Mouse (Mus musculus) mouse trophoblast stem cell (cell line): Measurements from ENCODE around the gene Tmem217.

ENCODE experiments used
- in situ Hi-C, 2 experiments: fragments of 300-500 bp; cut with MseI, MboI; formaldehyde crosslinking; loops; 2 replicates in 1 of 2; 3 replicates in 1 of 2; pipeline ENCODE4 v1.15.1; 2025

The Tmem217 gene

GRCm38 (mm10) chr17:29549543-29550428 is 2.4 kb downstream of the Tmem217 start, which contains the start of the genes Gm17657 and Tbc1d22b:
Gene Gm17657, minus strand, starts transcription at chr17:29549638.
Gene Tbc1d22b, plus strand, starts transcription at chr17:29549785.
- in situ Hi-C loops = no loop called here

- in situ Hi-C loops = no loop called here
These were observed 3.2 kb downstream of the Tmem217 start for GRCm38 (mm10) chr17:29548994-29549393.

- in situ Hi-C loops = no loop called here
These were observed 3.7 kb downstream of the Tmem217 start for GRCm38 (mm10) chr17:29548494-29548893.

DNA sequence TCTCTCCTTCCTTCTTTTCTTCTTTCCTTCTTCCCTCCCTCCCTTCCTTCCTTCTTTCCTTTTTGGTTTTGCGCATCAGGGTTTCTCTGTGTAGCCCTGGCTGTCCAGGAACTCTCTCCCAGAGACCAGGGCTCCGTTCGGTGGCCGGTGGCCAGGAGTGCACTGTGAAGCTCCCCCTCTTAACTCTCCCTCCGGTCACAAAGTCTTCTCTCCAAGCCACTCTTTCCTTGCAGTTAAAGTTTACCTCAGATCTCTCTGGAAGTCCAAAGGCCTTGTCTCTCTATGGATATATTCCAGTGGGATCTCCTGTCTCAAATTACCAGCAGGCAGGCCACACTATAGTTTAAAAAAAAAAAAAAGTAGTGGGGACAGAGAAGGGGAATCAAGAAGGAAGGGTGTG is 6.9 kb downstream of the Tmem217 start:
- in situ Hi-C loops = no loop called here

DNA sequence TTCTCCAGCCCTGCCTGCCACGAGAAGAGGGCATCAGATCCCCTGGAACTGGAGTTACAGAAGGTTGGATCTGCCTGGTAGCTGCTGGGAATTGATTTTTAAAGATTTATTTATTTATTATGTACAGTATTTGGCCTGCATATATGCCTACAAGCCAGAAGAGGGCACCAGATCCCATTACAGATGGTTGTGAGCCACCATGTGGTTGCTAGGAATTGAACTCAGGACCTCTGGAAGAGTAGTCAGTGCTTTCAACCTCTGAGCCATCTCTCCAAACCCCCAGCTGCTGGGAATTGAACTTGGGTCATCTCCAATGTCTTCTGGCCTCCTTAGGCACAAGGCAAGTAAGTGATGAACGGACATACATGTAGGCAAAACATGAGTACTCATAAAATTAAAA is 8.1 kb downstream of the Tmem217 start:
- in situ Hi-C loops = no loop called here

DNA sequence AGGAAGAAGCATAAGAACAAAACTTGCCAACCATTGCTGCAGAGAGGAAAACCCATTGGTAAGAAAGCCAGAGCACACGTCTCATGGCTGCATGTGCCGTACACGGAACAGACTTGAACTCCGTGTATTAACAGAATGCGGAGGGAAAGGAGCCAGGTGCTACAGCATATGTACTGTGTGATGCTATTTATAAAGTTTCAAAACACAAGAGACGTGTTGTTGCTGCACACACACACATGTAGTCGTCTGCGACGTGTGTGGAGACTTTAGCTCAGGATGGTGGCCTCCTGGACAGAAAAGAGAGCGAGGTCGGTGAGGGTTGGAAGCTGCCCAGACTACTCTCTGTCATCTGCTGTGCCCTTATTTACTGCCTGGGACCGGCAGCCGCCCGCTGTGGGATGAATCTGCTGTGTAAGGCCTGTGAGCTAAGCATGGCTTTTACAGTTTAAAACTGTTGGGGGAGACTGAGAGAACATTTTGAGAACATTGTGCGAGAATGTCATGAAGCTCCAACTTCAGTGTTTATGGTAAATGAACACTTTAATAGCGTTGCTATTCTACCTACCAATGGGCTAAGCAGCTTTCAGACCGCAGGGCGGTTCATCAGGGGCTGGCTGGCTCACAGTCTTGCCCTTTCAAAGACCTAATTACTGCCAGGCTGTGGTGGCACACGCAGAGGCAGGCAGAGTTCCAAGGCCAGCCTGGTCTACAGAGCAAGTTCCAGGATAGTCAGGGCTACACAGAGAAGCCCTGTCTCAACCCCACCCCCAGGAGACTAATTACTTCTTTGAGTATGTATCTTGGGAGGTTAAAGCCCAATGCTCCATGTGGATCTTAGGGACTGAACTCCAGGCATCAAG is 9.1 kb downstream of the Tmem217 start:
- in situ Hi-C loops = no loop called here

DNA sequence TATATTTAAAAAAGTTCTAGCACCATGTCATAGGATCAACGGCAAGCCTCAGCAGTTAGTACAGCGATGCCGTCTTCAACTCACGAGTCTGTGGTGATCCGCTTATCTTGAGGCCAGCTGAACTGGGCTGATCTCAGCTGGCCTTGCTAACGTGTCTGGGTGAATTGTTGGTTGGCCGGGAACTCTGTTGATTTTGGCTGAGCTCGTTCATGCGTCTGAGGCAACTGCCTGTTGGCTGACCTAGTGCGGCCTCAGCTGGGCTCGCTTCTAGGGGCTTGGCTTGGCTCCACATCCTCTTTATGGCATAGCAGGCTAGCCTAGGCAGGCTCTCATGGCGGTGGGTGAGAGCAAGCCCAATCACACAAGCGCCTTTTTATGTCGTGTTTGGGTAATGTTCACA is 10.8 kb downstream of the Tmem217 start:
- in situ Hi-C loops = no loop called here

DNA sequence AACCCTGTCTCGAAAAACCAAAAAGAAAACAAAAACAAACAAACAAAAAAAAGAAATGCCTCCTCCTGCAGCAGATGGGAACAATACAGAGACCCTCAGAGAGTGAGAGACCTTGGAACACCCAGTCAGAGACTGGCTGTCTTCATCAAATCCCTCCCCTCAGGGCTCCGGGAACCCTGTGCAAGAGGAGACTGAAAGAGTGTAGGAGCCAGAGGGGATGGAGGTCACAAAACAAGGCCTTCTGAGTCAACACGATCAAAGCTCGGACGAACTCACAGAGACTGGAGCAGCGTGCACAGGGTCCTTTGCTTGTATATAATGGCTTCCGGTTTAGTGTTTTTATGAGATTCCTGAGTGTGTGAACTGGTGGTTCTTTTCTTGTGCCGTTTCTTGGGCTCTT is 11.8 kb downstream of the Tmem217 start:
- in situ Hi-C loops = no loop called here

GRCm38 (mm10) chr17:29533866-29534265 is 18.3 kb downstream of the Tmem217 start:
- in situ Hi-C loops = no loop called here

- in situ Hi-C loops = no loop called here
These were observed 20.3 kb downstream of the Tmem217 start for GRCm38 (mm10) chr17:29531757-29532384.

DNA sequence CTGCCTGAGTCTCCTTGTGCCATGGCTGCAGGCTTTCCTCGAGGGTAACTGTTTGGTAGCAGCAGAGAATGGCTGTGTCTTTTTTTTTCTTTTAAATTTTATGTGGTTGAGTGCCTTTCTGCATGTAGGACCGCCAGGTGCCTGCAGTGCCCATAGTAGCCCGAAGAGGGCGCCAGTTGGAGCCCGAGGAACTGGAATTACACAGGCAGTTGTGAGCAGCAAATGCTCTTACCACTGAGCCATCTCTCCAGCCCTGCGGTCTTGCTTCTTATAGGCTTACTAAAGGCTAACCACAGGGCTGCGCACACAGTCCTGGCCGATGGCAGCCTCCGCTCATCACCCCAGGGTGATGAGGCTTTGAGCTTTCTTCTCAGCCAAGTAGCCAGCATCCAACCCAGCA is 20.9 kb downstream of the Tmem217 start:
- in situ Hi-C loops = no loop called here

- in situ Hi-C loops = no loop called here
These were observed 21.7 kb downstream of the Tmem217 start for GRCm38 (mm10) chr17:29530508-29530907.

DNA sequence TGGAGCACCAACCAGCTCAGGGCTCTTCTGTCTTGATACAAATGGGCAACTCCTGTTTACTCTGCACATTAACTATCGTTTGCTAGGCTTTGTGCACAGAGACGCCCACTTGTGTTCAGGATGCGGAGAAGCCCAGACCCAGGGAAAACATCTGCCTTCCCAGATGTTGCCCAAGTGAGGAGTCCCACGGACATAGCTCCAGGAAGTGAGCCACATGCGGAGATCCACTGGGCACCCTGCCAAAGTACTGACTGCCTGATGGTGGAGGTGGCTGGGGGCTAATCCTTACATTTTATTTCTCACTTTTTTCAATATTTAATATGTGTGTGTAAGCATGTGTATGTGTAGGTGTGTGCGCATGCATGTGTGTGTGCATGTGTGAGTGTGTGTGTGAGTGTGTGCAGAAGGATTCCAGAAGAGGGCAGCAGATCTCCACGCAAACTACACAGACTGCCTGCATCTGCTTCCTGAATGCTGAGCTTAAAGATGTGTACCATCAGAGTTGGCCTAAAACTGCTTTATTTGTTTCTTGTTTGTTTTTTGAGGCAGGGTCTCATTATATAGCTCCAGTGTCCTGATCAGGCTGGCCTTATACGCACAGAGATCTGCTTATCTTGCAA is 23.5 kb downstream of the Tmem217 start:
- in situ Hi-C loops = no loop called here

GRCm38 (mm10) chr17:29525613-29526012 is 26.6 kb downstream of the Tmem217 start:
- in situ Hi-C loops = no loop called here

DNA sequence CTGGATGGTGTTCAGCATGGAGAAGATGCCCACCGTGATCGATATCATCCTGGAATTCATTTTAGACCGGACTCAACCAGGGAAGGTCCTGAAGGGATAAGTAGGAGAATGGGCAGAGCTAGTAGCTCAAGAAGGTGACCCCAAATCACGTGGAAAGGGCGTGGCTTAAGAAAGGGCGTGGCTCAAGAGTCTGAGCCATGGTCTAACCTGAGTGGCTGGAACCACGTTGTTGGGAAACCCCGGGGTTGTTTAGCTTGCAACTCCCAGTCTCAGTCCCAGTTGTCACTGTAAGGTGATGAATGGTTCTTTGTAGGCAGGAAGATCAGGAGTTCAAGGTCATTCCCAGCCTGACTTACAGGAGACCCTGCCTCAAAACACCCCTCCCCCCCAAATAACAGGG is 32.5 kb downstream of the Tmem217 start:
- in situ Hi-C loops = loop anchor here (10.0 to 25.0 kb wide), 2 partner anchors 135 to 257 kb away; partner anchors contain the start of genes BC004004 (in 2 of the 2) and Ppil1 (in 2 of the 2)

GRCm38 (mm10) chr17:29518665-29519064 is 33.5 kb downstream of the Tmem217 start:
- in situ Hi-C loops = loop anchor here (10.0 to 25.0 kb wide), 2 partner anchors 134 to 256 kb away; partner anchors contain the start of genes BC004004 (in 2 of the 2) and Ppil1 (in 2 of the 2)

DNA sequence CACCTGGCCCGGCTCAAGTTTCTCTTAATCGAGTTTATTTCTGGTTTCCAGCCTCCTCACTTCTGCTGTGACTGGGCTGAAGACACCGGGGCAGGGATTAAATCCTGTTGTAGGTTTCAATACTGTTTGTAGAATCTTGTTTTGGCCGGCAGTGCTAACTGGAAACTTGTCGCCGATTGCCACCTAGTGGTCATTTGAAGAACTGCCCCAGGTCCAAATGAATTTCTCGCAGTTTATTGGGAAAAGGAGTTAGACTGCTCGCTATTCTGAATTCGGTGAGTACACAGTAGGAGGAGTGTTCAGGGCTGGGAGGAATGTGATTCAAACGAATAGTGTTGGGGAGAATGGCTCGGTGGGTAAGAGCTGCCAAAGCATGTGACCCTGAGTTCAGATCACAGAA is 37.8 kb downstream of the Tmem217 start:
- in situ Hi-C loops = loop anchor here (5.0 to 25.0 kb wide), 3 partner anchors 130 to 252 kb away; partner anchors contain the start of genes BC004004 (in 2 of the 2) and Ppil1 (in 2 of the 2)

- in situ Hi-C loops = loop anchor here (5.0 to 25.0 kb wide), 3 partner anchors 128 to 251 kb away; partner anchors contain the start of genes BC004004 (in 2 of the 2) and Ppil1 (in 2 of the 2)
These were observed 39.0 kb downstream of the Tmem217 start for GRCm38 (mm10) chr17:29513044-29513730.

GRCm38 (mm10) chr17:29510691-29511090 is 41.5 kb downstream of the Tmem217 start:
- in situ Hi-C loops = loop anchor here (5.0 to 25.0 kb wide), 3 partner anchors 126 to 248 kb away; partner anchors contain the start of genes BC004004 (in 2 of the 2) and Ppil1 (in 2 of the 2)
